Mouse (Mus musculus) gastrocnemius, postnatal 4 days (tissue): ENCODE measurements around the gene Ephx4. TPM values are rescaled to one million over a fixed set of nuclear protein-coding genes. Genes with fewer than 3 reads are reported as not detected.

Experiments
- total RNA-seq, 2 experiments: library from RNA; stranded (reverse); gene quantifications; 2 replicates each; pipeline ENCODE4 v1.2.3; 2021

The Ephx4 gene
- total RNA-seq, 2 experiments from 2014 or later: 3.5 to 4.2 TPM

Other genes with a start within 250 kb of the Ephx4 start
- gene Tgfbr3, start 113.1 kb upstream of the Ephx4 start, total RNA-seq: 10 to 100 TPM; 57.1 to 57.3 TPM
- 1 to 10 TPM; 5.2 TPM for gene Brdt, start 71.6 kb upstream of the Ephx4 start, total RNA-seq
- not detected for gene Lpcat2b, start 28.8 kb downstream of the Ephx4 start, total RNA-seq
- gene Btbd8, start 35.3 kb downstream of the Ephx4 start, total RNA-seq: 10 to 100 TPM; 14.1 to 15.6 TPM
- under 1 TPM; 0.16 to 0.17 TPM for gene Gm42669, start 104.9 kb downstream of the Ephx4 start, total RNA-seq
- gene 1700028K03Rik, start 132.0 kb downstream of the Ephx4 start, total RNA-seq: under 1 TPM; 0.13 to 0.17 TPM
- 10 to 100 TPM; 14.7 to 18.3 TPM for gene Rpap2, start 194.6 kb downstream of the Ephx4 start, total RNA-seq
- 10 to 100 TPM; 17.3 TPM for gene Glmn, start 195.2 kb downstream of the Ephx4 start, total RNA-seq